Mouse (Mus musculus) erythroblast, embryonic 14.5 days (primary cell): ENCODE results near the gene Cdh23.

ENCODE experiments used
- GATA1 ChIP-seq: IDR thresholded peaks from 2 replicates; pipeline ENCODE4 v1.6.1; 2012; ENCODE audit warnings: low read length, inconsistent platforms, mixed read lengths
- TAL1 ChIP-seq: IDR thresholded peaks from 3 replicates; pipeline ENCODE4 v1.6.1; 2012; ENCODE audit warnings: low read length, inconsistent platforms, mixed read lengths

GRCm38 (mm10) chr10:60580666-60581065 is 115.6 kb downstream of the Cdh23 start:
- TF ChIP-seq TAL1: no peak
- TF ChIP-seq GATA1: no peak
